Mouse (Mus musculus) lung, postnatal 0 days (tissue): Measurements from ENCODE around the gene Pxk. TPM values are rescaled to one million over a fixed set of nuclear protein-coding genes. Genes with fewer than 3 reads are reported as not detected.
A peak's percentile ranks its signal among the peaks of the same experiment; 100 is the strongest.

Experiments used
- ATAC-seq: fragments of 200-750 bp; cut with Nextera tagmentation; 2 replicates; pipeline ENCODE4 v1.8.0; 2017; ENCODE audit warnings: moderate library complexity
- DNase-seq: peaks from one replicate; pipeline ENCODE4 v3.0.0-alpha.2; 2016; ENCODE audit warnings: low spot score
- H3K27ac ChIP-seq: fragments of 300-500 bp; sonication (generic); 2 replicates; pipeline ENCODE4 v1.5.1; 2014; ENCODE audit warnings: antibody characterized with exemption, mild to moderate bottlenecking, low read length, mixed read lengths
- H3K27me3 ChIP-seq: fragments of 300-500 bp; sonication (generic); replicated peaks from 2 replicates; pipeline ENCODE4 v1.6.1; 2014; ENCODE audit warnings: low read length, mixed read lengths; ENCODE audit not compliant: insufficient read depth
- H3K36me3 ChIP-seq: fragments of 300-500 bp; sonication (generic); 2 replicates; pipeline ENCODE4 v1.6.1; 2014; ENCODE audit warnings: low read length, mixed read lengths; ENCODE audit not compliant: insufficient read depth
- H3K4me1 ChIP-seq: fragments of 300-500 bp; sonication (generic); 2 replicates; pipeline ENCODE4 v1.6.1; 2014; ENCODE audit warnings: antibody characterized with exemption, low read depth, low read length, mixed read lengths; ENCODE audit not compliant: insufficient read depth
- H3K4me2 ChIP-seq: fragments of 300-500 bp; sonication (generic); replicated peaks from 2 replicates; pipeline ENCODE4 v1.6.1; 2014; ENCODE audit warnings: low read depth, mild to moderate bottlenecking, low read length, moderate library complexity, mixed read lengths
- H3K4me3 ChIP-seq: fragments of 300-500 bp; sonication (generic); 2 replicates; pipeline ENCODE4 v1.5.1; 2014; ENCODE audit warnings: low read depth, low read length
- H3K9ac ChIP-seq: fragments of 300-500 bp; sonication (generic); replicated peaks from 2 replicates; pipeline ENCODE4 v1.6.1; 2014; ENCODE audit warnings: low read depth, mild to moderate bottlenecking
- H3K9me3 ChIP-seq: fragments of 300-500 bp; sonication (generic); 2 replicates; pipeline ENCODE4 v1.6.1; 2016; ENCODE audit warnings: low read length, mixed read lengths
- CTCF ChIP-seq: IDR thresholded peaks from 2 replicates; pipeline ENCODE4 v1.5.1; 2016; ENCODE audit warnings: antibody characterized with exemption, mild to moderate bottlenecking
- EP300 ChIP-seq: IDR thresholded peaks from 2 replicates; pipeline ENCODE4 v1.6.1; 2016; ENCODE audit warnings: antibody characterized with exemption, mild to moderate bottlenecking, control low read depth
- WGBS: fragments of 180-500 bp; shearing (Covaris S2); extraction: QIAGEN DNeasy Blood & Tissue Kit; methylation state at CpG from one replicate; pipeline ENCODE4 v1.1.7; 2014; 5-methylcytosine and 5-hydroxymethylcytosine counted together
- polyA plus RNA-seq: library from polyadenylated mRNA; unstranded; fragments of >200 nt; fragmentation: Nextera tagmentation; extraction: Ambion mirVana; gene quantifications from 2 replicates; pipeline ENCODE4 v1.2.1, GENCODE M21; 2015

Pxk gene
- polyA plus RNA-seq, 1 experiment from 2014 or later = 47.5 TPM

DNA sequence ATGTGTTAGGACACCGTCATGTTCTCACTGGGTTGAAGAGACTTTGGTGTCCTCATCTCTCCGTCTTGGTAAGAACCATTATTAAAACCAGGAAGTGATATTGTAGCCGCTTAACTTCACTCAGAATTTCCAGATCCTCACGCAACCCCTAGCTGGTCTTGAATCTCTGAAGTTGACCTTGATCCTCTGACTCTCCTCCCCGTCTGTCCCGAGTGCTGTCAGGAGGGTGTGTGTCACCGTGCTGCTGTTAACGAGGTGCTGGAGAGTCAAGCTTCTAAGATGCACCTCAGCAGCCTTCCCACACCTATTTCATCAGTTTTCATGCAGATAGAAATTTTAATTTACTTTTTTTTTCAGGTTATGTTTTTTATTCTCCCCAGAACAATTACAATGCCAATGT lies 14.0 kb downstream of the Pxk start:
- no peaks in the 10 kb centered on the region for H3K27me3 ChIP-seq
- no peak for DNase-seq
- no peaks in the 10 kb centered on the region for H3K9me3 ChIP-seq
- TF ChIP-seq EP300 (no peak), CTCF (no peak)
- 75% methylated on average over 8 of the region's 8 CpGs for WGBS
- H3K9ac ChIP-seq = no peak overlapping the region
- no peaks in the 10 kb centered on the region for H3K36me3 ChIP-seq
- no peak overlapping the region for H3K4me3 ChIP-seq
- H3K4me2 ChIP-seq = no peak overlapping the region
- no peak for ATAC-seq
- H3K27ac ChIP-seq = peak overlapping the region; percentile 43; the same call in 1 of the 2 replicates
- H3K4me1 ChIP-seq = no peaks in the 10 kb centered on the region

DNA sequence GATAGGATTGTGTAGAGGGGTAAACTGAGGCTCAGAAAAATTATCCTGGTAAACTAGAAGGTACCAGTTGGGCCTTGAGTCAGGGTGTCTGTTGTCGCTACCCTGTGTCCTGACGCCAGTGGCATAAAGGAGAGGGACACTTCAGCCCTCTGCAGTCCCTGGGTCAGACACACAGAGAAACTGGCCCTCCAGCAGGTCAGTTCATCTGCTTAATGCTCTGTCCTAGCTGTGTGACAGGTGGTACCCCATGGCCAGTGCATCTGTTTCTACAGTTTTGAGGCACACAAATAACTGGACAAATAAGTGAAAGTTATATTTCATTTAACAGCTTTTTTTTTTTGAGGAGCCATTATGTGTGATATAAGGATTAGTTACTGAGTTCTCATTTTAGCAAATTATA lies 15.6 kb downstream of the Pxk start:
- H3K27me3 ChIP-seq = no peaks in the 10 kb centered on the region
- no peak for ATAC-seq
- H3K4me2 ChIP-seq = no peak overlapping the region
- no peak overlapping the region for H3K27ac ChIP-seq
- no peak for DNase-seq
- H3K36me3 ChIP-seq = no peaks in the 10 kb centered on the region
- no peak overlapping the region for H3K9ac ChIP-seq
- no peaks in the 10 kb centered on the region for H3K4me1 ChIP-seq
- WGBS = 93% methylated on average over 2 of the region's 2 CpGs
- H3K4me3 ChIP-seq = no peak overlapping the region
- H3K9me3 ChIP-seq = no peaks in the 10 kb centered on the region
- no peak for TF ChIP-seq CTCF
- TF ChIP-seq EP300 = no peak

DNA sequence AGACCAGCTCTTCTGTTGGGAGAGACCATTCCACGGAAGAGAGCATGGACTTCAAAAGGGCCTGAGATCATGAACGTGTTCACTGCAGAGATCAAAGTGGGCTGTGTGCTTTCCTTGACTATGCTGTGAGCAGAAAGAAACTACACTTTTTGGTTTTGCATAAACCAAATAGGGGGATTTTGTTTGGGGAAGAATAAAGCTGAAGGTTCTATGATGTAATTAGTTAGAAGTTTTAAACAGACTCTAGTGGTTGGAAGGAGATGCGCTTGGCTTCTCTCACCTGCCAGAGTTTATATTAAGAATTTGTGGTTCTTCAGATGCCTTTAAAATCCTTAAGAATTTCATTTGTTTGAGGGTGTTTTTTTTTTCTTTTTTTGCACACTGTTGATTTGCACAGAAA lies 16.3 kb downstream of the Pxk start:
- Histone ChIP-seq H3K4me3 (no peak overlapping the region), H3K4me1 (no peaks in the 10 kb centered on the region), H3K36me3 (no peaks in the 10 kb centered on the region), H3K9ac (no peak overlapping the region), H3K27ac (no peak overlapping the region), H3K9me3 (no peaks in the 10 kb centered on the region), H3K27me3 (no peaks in the 10 kb centered on the region), H3K4me2 (no peak overlapping the region)
- ATAC-seq (no peak), DNase-seq (no peak)
- TF ChIP-seq EP300 = no peak
- TF ChIP-seq CTCF = no peak
- WGBS = 56% methylated on average over 3 of the region's 3 CpGs

DNA sequence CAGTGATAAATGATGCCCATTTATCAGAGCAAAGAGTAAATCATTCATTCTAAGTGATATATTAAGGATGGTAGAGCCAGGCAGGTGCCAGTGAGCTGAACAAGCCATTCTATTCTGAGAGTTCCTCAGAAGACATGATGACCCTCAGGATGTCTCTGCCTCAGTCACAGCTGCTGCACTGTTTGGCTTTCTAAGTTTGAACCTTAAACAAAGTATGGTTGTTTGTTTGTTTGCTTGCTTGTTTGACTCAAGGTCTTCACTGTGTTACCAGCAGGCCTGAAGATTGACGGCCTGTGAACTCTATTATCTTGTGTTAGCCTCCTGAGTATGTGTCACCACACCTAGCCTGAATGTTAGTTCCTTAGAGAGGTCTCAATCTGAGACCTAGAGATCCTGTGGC lies 16.7 kb downstream of the Pxk start:
- no peak overlapping the region for H3K27ac ChIP-seq
- H3K36me3 ChIP-seq = no peaks in the 10 kb centered on the region
- no peaks in the 10 kb centered on the region for H3K27me3 ChIP-seq
- 74% methylated on average over 1 of the region's 1 CpGs for WGBS
- no peaks in the 10 kb centered on the region for H3K9me3 ChIP-seq
- H3K9ac ChIP-seq = no peak overlapping the region
- H3K4me1 ChIP-seq = no peaks in the 10 kb centered on the region
- DNase-seq (no peak), ATAC-seq (no peak)
- TF ChIP-seq EP300 = no peak
- TF ChIP-seq CTCF = no peak
- H3K4me2 ChIP-seq = no peak overlapping the region
- no peak overlapping the region for H3K4me3 ChIP-seq

DNA sequence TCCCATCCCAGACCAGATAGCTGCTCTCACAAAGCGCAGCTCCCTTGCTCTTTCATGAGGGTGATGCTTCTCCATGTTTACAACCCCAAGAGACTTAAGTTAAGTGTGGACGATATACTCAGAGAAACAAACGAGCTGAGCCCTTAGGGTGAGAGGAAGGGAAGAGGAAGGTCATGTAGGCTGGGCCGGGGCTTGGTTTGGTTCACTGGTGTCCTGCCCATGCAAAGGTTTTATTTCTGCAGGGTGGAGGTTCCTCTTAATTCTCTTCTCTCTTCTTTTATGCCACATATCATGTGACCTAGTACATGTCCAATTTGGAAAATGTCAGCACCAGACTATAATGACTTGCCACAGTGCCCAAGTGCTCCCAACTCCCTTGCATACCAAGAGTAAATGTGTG lies 17.8 kb downstream of the Pxk start:
- no peak overlapping the region for H3K4me3 ChIP-seq

DNA sequence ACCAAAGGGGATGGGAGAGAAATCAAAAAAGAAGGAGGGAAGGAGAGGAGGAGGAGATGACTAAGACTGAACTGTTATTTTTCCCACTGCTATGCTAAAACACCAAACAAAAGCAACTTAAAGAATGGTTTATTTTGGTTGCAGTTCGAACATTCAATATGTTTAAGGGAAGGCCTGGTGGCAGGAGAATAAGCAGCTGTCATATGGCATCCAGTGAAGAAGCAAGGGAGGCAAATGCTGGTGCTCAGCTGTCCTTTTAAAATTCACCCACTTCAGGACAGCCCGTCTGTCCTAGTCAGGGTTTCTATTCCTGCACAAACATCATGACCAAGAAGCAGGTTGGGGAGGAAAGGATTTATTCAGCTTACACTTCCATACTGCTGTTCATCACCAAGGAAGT lies 19.4 kb downstream of the Pxk start:
- H3K9ac ChIP-seq = no peak overlapping the region
- ATAC-seq = no peak
- H3K4me2 ChIP-seq = no peak overlapping the region
- no peak for DNase-seq
- no peak overlapping the region for H3K4me3 ChIP-seq
- 0 out of 2 replicates have a peak, but pooled peaks cover under 1% of the 10 kb centered on the region for H3K36me3 ChIP-seq
- H3K4me1 ChIP-seq = no peaks in the 10 kb centered on the region
- no peak overlapping the region for H3K27ac ChIP-seq
- 82% methylated on average over 2 of the region's 2 CpGs for WGBS
- H3K27me3 ChIP-seq = no peaks in the 10 kb centered on the region
- no peak for TF ChIP-seq EP300
- no peak for TF ChIP-seq CTCF
- H3K9me3 ChIP-seq = no peaks in the 10 kb centered on the region

More for the DNA sequence above, 17.8 kb downstream of the Pxk start:
- no peak for TF ChIP-seq EP300
- TF ChIP-seq CTCF = no peak
- Histone ChIP-seq H3K9ac (no peak overlapping the region), H3K27me3 (no peaks in the 10 kb centered on the region), H3K27ac (no peak overlapping the region), H3K9me3 (no peaks in the 10 kb centered on the region), H3K4me1 (no peaks in the 10 kb centered on the region), H3K4me2 (no peak overlapping the region), H3K36me3 (no peaks in the 10 kb centered on the region)
- DNase-seq (no peak), ATAC-seq (no peak)
- 63% methylated on average over 4 of the region's 4 CpGs for WGBS

DNA sequence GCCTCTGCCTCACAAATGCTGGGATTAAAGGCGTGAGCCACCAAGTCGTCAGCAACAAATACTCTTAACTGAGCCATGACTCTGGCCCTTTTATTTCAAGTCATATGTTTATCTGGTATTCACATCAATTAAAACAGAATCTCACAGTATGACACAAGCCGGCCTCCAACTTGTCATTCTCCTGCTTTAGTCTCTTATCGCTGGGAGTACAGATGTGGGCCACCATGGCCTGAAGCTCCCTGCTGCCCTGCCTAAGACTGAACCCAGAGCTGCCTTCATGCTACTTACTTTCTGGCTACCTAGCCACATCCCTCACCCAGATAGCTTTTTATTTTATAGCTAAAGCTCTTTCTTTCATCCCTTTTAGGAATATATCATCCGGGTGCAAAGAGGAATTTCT lies 21.4 kb downstream of the Pxk start:
- no peak for DNase-seq
- H3K4me3 ChIP-seq = no peak overlapping the region
- no peak overlapping the region for H3K9ac ChIP-seq
- no peak overlapping the region for H3K4me2 ChIP-seq
- TF ChIP-seq EP300 (no peak), CTCF (no peak)
- no peaks in the 10 kb centered on the region for H3K9me3 ChIP-seq
- 83% methylated on average over 5 of the region's 5 CpGs for WGBS
- no peak overlapping the region for H3K27ac ChIP-seq
- ATAC-seq = no peak
- H3K27me3 ChIP-seq = no peaks in the 10 kb centered on the region
- peaks cover 13% of the 10 kb centered on the region; the same call in 1 of the 2 replicates for H3K36me3 ChIP-seq
- no peaks in the 10 kb centered on the region for H3K4me1 ChIP-seq
